Mouse (Mus musculus) cerebellum, adult 2 months (tissue): ENCODE measurements around the gene Try10.
"Not testable (repeated sequence)": the region's sequence is repeated elsewhere in the genome, so short reads cannot be mapped to it uniquely, and the experiment has no call there.

ENCODE experiments used
- CTCF ChIP-seq: fragments of 200-500 bp; IDR thresholded peaks from 2 replicates; pipeline ENCODE4 v1.5.1; 2011; ENCODE audit warnings: low read depth, mild to moderate bottlenecking, control low read depth, low read length, moderate library complexity, borderline replicate concordance; ENCODE audit not compliant: insufficient read depth
- POLR2A ChIP-seq: fragments of 200-500 bp; IDR thresholded peaks from 2 replicates; pipeline ENCODE4 v1.6.1; 2011; ENCODE audit warnings: low read length, control low read depth, borderline replicate concordance; ENCODE audit not compliant: insufficient read depth

GRCm38 (mm10) chr6:41377578-41377977 is 23.7 kb downstream of the Try10 start, which contains the start of gene Prss3:
- not testable (repeated sequence) for TF ChIP-seq CTCF, POLR2A
